Mouse (Mus musculus) embryonic facial prominence, embryonic 13.5 days (tissue): ENCODE data around the gene Dst. TPM values are rescaled to one million over a fixed set of nuclear protein-coding genes. Genes with fewer than 3 reads are reported as not detected.

Experiments used
- ATAC-seq: fragments of 200-750 bp; cut with Nextera tagmentation; 2 replicates; pipeline ENCODE4 v1.8.0; 2017; ENCODE audit warnings: low read depth; ENCODE audit not compliant: insufficient number of reproducible peaks, insufficient read depth, low FRiP score, low TSS enrichment
- H3K27ac ChIP-seq: fragments of 300-500 bp; sonication (generic); 2 replicates; pipeline ENCODE4 v1.5.1; 2015; ENCODE audit warnings: moderate library complexity, mild to moderate bottlenecking, inconsistent platforms
- H3K27me3 ChIP-seq: fragments of 300-500 bp; sonication (generic); 2 replicates; pipeline ENCODE4 v1.6.1; 2015; ENCODE audit warnings: mild to moderate bottlenecking, inconsistent platforms
- H3K36me3 ChIP-seq: fragments of 300-500 bp; sonication (generic); 2 replicates; pipeline ENCODE4 v1.6.1; 2015; ENCODE audit warnings: mild to moderate bottlenecking, inconsistent platforms
- H3K4me1 ChIP-seq: fragments of 300-500 bp; sonication (generic); 2 replicates; pipeline ENCODE4 v1.6.1; 2015; ENCODE audit warnings: inconsistent platforms
- H3K4me2 ChIP-seq: fragments of 300-500 bp; sonication (generic); 2 replicates; pipeline ENCODE4 v1.6.1; 2015; ENCODE audit warnings: moderate library complexity, mild to moderate bottlenecking, inconsistent platforms
- H3K4me3 ChIP-seq: fragments of 300-500 bp; sonication (generic); 2 replicates; pipeline ENCODE4 v1.5.1; 2015; ENCODE audit warnings: mild to moderate bottlenecking, inconsistent platforms
- H3K9ac ChIP-seq: fragments of 300-500 bp; sonication (generic); 2 replicates; pipeline ENCODE4 v1.6.1; 2015; ENCODE audit warnings: mild to moderate bottlenecking, inconsistent platforms
- H3K9me3 ChIP-seq: fragments of 300-500 bp; sonication (generic); 2 replicates; pipeline ENCODE4 v1.6.1; 2016; ENCODE audit warnings: inconsistent platforms
- WGBS: fragments of 180-500 bp; shearing (Covaris S2); methylation state at CpG from one replicate; pipeline ENCODE4 v1.1.7; 2015; ENCODE audit warnings: mixed read lengths; 5-methylcytosine and 5-hydroxymethylcytosine counted together
- microRNA-seq: library from miRNA; unstranded; fragments of <30 nt; microRNA quantifications from one replicate; pipeline ENCODE4, GENCODE M21; 2016
- polyA plus RNA-seq: library from polyadenylated mRNA; unstranded; fragments of >200 nt; fragmentation: Nextera tagmentation; extraction: Ambion mirVana; gene quantifications from 2 replicates; pipeline ENCODE4 v1.2.1, GENCODE M21; 2015

Gene Dst
- polyA plus RNA-seq, 1 experiment from 2014 or later, result 24.5 TPM

DNA sequence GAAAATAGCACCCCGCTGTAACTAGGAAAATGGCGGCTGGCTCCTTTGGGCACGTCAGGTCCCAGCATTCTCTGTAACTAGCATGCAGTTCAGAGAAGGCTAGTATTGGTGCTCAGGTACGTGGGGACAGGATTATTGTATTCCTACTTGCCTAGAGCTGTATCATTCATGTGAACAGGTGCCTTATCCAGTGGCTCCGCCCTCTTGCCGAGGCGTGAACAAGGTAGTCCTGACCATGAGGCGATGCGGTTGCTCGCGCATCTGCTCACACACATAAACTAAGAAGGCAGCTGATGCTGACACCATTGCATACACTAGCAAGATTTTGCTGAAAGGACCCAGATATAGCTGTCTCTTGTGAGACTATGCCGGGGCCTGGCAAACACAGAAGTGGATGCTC is 401.4 kb downstream of the Dst start:
- no peak for ATAC-seq
- Histone ChIP-seq H3K27ac (no peak overlapping the region), H3K4me3 (no peak overlapping the region), H3K36me3 (peaks cover 32% of the 10 kb centered on the region), H3K27me3 (no peaks in the 10 kb centered on the region), H3K4me1 (no peaks in the 10 kb centered on the region), H3K9ac (no peak overlapping the region), H3K9me3 (no peaks in the 10 kb centered on the region), H3K4me2 (no peak overlapping the region)
- WGBS, result 95% methylated on average over 12 of the region's 12 CpGs

DNA sequence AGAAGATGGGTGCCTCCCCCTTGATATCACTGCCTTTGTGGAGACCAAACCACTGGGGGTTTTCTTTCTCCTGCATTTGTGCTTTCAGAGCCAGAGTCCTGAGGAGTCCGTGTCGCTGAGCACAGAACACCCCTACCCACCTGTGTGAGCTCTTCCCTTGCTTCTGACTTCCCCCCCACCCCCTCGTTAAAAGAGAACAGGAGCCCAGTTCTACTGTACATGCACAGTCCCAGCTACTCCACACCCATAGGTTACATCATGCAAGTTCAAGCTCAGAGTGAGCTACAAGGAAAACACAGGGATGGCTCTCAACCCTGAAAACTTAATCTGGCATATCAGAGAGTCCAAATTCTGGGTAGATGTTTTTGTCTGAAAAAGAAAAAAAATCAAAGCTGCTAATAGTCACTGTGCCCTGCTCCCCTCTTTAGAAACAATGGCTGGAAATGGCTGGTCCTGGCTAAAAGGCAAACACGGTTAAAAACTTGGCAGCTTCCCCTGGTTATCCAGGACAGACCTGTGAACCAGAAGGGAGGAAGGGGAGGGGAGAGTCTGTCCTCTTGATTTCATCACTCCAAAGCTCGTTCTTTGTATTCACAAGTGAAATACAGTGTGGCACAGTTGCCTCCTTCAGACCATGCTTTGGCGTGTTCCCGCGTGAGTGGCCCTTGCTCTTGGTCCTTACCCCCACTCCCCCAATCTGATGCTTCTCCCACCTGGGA is 402.7 kb downstream of the Dst start:
- Histone ChIP-seq H3K36me3 (peaks cover 25% of the 10 kb centered on the region), H3K4me3 (no peak overlapping the region), H3K9me3 (no peaks in the 10 kb centered on the region), H3K27me3 (no peaks in the 10 kb centered on the region), H3K4me1 (no peaks in the 10 kb centered on the region), H3K27ac (no peak overlapping the region), H3K4me2 (no peak overlapping the region), H3K9ac (no peak overlapping the region)
- ATAC-seq, result no peak
- 81% methylated on average over 8 of the region's 8 CpGs for WGBS

DNA sequence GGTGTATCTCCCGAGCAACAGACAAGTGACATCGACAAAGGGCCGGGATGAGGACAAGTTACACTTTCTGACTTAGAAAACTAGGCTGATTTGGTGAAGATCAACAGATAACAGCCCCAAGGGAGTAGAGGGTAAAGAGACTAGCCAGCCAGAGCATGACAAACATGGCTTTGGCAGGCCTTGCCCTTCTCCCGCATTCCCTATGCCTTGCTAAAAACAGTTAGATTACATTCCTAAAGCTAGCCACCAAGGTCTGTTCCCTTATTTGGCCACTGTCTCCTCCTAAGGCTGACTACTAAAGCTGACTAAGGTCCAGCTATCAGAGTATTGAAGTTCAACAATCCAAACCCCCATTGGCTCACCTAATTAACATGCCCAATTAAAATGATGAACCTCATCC is 404.8 kb downstream of the Dst start:
- Histone ChIP-seq H3K9ac (no peak overlapping the region), H3K27me3 (no peaks in the 10 kb centered on the region), H3K9me3 (no peaks in the 10 kb centered on the region), H3K4me1 (no peaks in the 10 kb centered on the region), H3K27ac (no peak overlapping the region), H3K36me3 (peaks cover 9% of the 10 kb centered on the region), H3K4me3 (no peak overlapping the region), H3K4me2 (no peak overlapping the region)
- whole genome bisulfite sequencing, result 88% methylated on average over 4 of the region's 4 CpGs
- no peak for ATAC-seq

DNA sequence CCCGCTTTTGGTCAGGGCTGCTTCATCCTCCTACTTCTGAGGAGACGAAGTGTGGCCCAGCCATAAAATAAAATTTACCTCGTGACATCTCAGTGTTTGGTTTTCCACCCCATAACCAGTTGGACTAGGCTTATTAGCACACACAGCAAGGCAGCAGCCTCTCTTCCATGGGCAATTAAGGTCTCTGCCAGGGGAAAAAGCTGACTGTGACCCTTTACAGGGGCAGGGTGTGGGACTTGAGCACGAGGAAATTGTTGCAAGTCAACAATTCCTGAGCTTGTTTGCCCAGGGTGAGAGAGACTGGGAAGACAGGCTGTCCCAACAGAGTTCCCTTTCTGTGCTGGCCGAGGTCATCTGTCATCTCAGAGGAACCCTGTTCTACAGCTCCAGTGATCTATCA is 407.4 kb downstream of the Dst start:
- Histone ChIP-seq H3K27ac (no peak overlapping the region), H3K4me3 (no peak overlapping the region), H3K27me3 (no peaks in the 10 kb centered on the region), H3K4me1 (no peaks in the 10 kb centered on the region), H3K9me3 (no peaks in the 10 kb centered on the region), H3K4me2 (no peak overlapping the region), H3K36me3 (no peaks in the 10 kb centered on the region), H3K9ac (no peak overlapping the region)
- ATAC-seq, result no peak
- 72% methylated on average over 5 of the region's 5 CpGs for WGBS

DNA sequence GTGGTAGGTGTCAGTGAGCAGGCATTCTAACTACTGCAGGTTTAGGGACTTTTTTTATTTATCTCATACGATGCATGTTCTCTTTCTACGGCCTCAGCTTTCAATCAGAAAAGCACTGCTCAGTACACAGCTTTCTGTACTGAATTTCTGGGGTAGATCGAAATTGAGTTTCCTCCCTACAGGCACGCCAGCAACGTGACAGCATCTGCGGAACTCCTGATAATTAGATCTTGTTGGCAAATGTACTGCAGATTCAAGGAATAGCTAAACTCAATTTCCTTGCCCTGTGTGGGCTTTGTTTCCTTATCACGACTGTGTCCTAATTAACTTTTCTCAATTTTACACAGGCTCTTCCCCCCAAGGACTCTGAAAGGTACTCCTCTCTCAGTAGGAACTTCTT is 416.2 kb downstream of the Dst start:
- Histone ChIP-seq H3K27ac (no peak overlapping the region), H3K4me1 (0 out of 2 replicates have a peak, but pooled peaks cover 4% of the 10 kb centered on the region), H3K36me3 (no peaks in the 10 kb centered on the region), H3K4me2 (no peak overlapping the region), H3K9me3 (no peaks in the 10 kb centered on the region), H3K27me3 (no peaks in the 10 kb centered on the region), H3K4me3 (no peak overlapping the region), H3K9ac (no peak overlapping the region)
- no peak for ATAC-seq
- WGBS, result 50% methylated on average over 7 of the region's 7 CpGs

DNA sequence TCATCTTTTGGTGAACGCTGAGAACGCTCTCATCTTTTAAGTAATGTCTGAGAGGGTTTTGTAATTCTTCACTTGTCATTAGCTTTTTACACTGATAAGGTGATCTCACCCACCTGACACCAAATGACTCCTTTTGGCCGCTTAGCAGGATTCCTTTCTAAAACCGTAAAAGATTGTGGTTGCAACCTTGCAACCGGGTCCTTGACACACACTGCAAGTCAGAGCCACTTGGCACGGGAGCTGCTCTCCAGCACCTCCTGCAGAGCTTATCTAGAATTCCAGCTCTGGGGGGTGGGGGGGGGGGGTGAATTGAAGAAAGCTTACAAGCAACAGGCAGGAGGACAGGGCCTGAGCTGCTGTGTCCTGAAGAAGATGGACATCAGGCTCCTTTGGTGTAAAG is 420.6 kb downstream of the Dst start:
- no peaks in the 10 kb centered on the region for H3K9me3 ChIP-seq
- H3K4me2 ChIP-seq, result no peak overlapping the region
- H3K36me3 ChIP-seq, result no peaks in the 10 kb centered on the region
- peaks cover 4% of the 10 kb centered on the region; the same call in 1 of the 2 replicates for H3K4me1 ChIP-seq
- H3K27me3 ChIP-seq, result no peaks in the 10 kb centered on the region
- no peak overlapping the region for H3K27ac ChIP-seq
- ATAC-seq, result no peak
- H3K9ac ChIP-seq, result no peak overlapping the region
- WGBS, result 78% methylated on average over 6 of the region's 6 CpGs
- no peak overlapping the region for H3K4me3 ChIP-seq

DNA sequence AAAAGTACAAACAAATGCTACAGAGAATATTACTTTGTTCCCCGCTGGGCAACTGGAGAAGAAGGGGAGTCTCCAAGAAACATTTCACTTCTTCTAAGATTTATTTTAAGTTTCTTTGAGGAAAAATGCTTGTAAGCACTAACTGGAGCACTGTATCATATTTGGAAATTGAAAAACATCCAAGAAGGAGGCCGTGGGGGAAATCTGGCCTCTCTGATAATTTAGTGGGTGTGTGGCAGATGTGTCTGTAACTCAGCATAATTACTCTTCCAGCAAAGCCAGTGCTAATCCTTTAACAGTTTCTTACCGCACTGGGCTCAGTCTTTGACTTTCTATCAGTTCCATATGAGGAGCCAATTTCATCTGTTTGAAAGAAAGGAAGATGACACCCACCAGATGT is 423.7 kb downstream of the Dst start:
- H3K27ac ChIP-seq, result no peak overlapping the region
- H3K27me3 ChIP-seq, result no peaks in the 10 kb centered on the region
- H3K4me2 ChIP-seq, result no peak overlapping the region
- 50% methylated on average over 3 of the region's 3 CpGs for WGBS
- no peaks in the 10 kb centered on the region for H3K9me3 ChIP-seq
- no peak for ATAC-seq
- no peak overlapping the region for H3K9ac ChIP-seq
- no peaks in the 10 kb centered on the region for H3K36me3 ChIP-seq
- no peak overlapping the region for H3K4me3 ChIP-seq
- peaks cover 3% of the 10 kb centered on the region; the same call in 1 of the 2 replicates for H3K4me1 ChIP-seq

Small RNA genes within 50 kb of the gene (microRNA-seq; reads per million reads assigned to microRNA genes)
- gene Mir6896, result not detected

Other genes starting within 250 kb of the Dst start
- gene Prim2, start 238.4 kb upstream of the Dst start, polyA plus RNA-seq, result 43.1 and 44.6 TPM in 2 replicates
- 37.7 and 38.0 TPM in 2 replicates for gene Rab23, start 188.3 kb upstream of the Dst start, polyA plus RNA-seq
- gene Bag2, start 150.4 kb upstream of the Dst start, polyA plus RNA-seq, result 40.5 and 40.7 TPM in 2 replicates
- gene Zfp451, start 93.6 kb upstream of the Dst start, polyA plus RNA-seq, result 28.5 and 31.4 TPM in 2 replicates
- 1.8 and 2.3 TPM in 2 replicates for gene Bend6, start 409 bp upstream of the Dst start, polyA plus RNA-seq